Mouse (Mus musculus) kidney, postnatal 10 days (tissue): ENCODE measurements around the gene Il13ra2.
A peak's percentile ranks its signal among the peaks of the same experiment; 100 is the strongest.
"Not testable (repeated sequence)": the region's sequence is repeated elsewhere in the genome, so short reads cannot be mapped to it uniquely, and the experiment has no call there.

Source experiments
- DNase-seq: peaks from one replicate; pipeline ENCODE4 v3.0.0; 2021; ENCODE audit warnings: mixed read lengths

Gene Il13ra2

GRCm38 (mm10) chrX:147429129-147429528 is at the start of gene Il13ra2:
TSS of gene Il13ra2 (minus strand) at chrX:147429192.
- no peak for DNase-seq

DNA sequence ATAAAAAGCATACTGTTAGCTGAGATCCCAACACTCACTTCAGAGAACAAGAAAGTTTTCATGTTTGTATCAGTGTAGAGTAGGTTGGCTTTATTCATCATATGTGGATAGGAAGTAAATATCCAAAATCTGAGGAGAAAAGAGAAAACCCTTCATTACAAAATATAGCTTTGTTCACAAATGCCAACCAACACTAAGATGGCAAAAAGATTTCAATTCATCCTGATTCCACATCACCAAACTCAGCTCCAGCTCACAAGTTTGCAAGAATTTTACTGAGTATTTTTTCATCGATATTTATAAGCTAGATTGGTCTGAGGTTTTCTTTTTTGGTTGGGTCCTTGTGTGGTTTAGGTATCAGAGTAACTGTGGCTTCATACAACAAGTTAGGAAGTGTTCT is 24.6 kb upstream of the Il13ra2 start, which contains the start of gene Vmn1r239-ps:
Gene Vmn1r239-ps, minus strand, starts transcription at position 101 of the 400 bp plus-strand sequence.
- DNase-seq, result not testable (repeated sequence)

GRCm38 (mm10) chrX:147443386-147443785 is 14.4 kb upstream of the Il13ra2 start:
- DNase-seq, result no peak

DNA sequence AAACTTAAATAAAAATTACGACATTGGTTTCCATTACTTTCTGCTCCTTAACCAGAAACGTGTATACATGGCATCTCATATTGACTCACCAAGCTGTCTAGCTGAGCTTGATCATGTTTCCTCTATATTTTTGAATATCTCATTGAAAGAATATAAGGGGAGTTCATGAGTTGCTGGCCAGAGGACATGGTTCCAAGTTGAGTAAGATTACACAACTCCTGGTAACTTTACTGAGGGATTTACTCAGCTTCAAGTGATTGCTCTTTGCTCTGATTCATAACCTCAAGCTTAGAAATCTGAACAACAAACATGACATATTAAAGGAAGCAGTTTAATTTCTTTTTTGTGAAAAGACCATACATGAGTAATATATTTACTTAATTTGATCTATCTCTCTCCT is 6.4 kb upstream of the Il13ra2 start:
- no peak for DNase-seq

GRCm38 (mm10) chrX:147429753-147430152 is 761 bp upstream of the Il13ra2 start:
- DNase-seq, result peak; percentile 12

GRCm38 (mm10) chrX:147393446-147393845 is 35.5 kb downstream of the Il13ra2 start:
- DNase-seq, result peak; percentile 3

DNA sequence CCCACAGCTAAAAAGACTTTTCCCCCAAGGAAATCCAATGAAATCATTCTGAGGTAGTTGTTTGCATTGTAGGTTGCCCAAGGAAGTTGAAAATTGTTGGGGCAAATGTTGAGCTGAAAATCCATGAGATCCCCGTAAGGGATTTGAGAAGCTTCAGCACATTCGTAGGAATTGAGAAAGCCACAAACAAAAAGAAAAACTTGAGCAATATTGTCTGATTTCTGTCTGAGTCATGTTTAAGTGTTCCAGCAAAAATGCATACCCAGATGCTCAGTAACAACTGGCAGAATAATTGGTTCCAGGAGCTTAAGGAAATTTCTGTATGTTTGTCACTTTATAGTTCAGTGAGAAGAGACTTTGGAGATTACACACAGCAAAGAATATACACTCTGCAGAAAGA is 79.8 kb downstream of the Il13ra2 start:
- no peak for DNase-seq
